Mouse (Mus musculus) frontal cortex, postnatal 36 days (tissue): ENCODE results near the gene Mccc1.

Experiments
- DNase-seq, 2 experiments: peaks; one replicate each; pipeline ENCODE4 v3.0.0; 2022; ENCODE audit warnings: low spot score in 2 of 2

Mccc1 gene

DNA sequence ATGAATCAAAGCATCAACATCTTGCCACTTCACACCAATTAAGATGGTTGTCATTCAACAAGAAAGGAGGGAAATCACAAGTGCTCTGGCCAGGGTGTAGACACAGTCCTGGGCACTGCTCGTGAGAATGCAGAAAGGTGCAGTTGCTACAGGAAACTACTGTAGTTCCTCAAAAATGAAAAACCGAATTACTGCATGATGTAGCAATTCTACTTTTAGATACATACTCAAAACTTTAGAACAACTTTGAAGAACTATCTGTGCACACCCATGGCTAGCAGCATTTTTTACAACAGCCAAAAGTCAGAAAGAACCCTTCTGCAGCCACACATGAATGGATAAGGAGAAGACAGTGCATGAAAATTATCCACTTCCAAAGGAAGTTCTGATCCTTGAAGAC, 34.0 kb downstream of the Mccc1 start:
- no peak for DNase-seq

DNA sequence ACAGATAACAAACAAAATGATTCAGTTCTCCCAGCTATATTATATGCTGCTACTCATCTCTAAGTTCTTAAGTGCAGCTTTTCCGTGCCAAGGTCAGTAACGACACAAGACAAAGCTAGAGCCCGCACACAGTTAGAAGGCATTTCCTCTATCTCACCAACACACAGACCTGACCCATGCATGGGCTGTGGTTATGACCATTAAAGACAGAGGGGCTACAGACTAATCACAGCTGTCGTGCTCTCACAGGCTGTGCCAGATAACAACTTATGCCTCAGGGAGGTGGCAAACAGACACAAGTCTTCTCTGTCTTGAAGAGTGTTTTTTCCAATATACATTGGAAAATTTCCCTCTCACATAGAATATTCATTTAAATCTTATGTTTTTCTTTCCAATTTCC, 35.5 kb downstream of the Mccc1 start:
- DNase-seq = no peak

DNA sequence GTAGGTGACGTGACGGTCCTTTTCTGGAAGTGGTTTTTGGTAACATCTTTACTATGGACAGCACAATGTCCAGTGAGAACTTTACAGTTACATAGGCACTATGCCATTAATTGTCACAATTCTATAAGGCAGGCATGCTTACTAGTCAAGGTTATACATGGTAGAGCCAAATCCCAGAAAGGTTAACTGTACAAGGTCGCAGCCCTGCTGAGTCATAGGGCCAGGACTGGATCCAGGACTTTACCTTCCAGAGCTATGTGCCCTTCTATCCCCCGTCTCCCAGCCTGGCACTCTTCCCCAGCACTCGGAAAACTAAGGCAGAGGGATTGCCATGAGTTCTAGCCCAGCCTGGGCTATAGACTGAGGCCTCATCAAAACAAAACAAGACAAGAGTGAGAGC, 36.6 kb downstream of the Mccc1 start:
- no peak for DNase-seq

DNA sequence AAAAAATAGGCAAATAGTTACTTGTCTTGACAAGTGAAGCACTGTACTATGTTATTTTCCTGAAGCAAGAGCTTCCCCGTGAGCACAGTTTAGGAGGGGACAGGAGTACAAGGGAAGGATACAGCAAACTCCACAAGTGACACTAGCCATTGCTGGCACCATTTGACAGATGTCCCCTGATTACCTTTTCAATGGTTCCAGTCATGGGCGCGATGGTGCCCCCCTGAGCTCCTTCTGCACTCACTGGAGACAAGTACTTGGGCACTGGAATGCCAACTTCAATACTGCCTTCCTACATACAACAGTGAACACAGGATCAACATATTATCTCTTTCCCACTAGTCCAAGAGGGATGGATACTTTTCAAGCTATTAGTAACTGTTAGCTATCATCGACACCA, 37.1 kb downstream of the Mccc1 start:
- no peak for DNase-seq

DNA sequence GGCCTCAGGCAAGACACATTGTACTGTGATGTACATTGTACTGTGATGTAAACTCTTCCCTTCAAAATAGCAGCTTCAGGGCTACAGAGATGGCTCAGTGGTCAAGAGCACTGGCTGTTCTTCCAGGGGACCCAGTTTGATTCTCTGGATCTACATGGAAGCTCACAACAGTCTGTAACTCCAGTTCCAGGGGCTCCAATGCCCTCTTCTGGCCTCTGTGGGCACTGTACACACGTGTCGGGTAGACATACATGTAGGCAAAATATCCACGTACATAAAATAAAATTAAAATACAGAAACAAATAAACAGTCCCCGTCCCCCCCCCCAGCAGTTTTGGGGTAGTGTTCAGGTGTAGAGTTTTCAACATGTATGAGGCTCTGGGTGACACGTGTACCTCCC, 37.5 kb downstream of the Mccc1 start:
- DNase-seq = no peak

DNA sequence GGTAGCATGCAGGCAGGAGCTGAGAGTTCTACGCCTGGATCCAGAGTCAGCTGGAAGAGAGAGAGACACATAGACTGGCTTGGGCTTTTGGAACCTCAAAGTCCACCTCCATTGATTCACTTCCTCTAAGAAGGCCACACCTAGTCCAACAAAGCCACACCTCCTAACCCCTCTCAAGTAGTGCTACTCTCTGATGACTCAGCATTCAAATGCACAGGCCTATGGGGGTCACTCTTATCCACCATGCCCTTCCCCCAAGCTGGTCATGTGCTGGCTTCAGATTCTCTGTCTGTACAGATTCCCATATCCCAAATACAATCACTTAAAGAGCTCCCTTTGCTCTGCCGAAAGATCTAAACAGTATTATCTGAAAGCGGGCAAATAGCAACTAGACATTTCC, 43.2 kb downstream of the Mccc1 start:
- DNase-seq = no peak

DNA sequence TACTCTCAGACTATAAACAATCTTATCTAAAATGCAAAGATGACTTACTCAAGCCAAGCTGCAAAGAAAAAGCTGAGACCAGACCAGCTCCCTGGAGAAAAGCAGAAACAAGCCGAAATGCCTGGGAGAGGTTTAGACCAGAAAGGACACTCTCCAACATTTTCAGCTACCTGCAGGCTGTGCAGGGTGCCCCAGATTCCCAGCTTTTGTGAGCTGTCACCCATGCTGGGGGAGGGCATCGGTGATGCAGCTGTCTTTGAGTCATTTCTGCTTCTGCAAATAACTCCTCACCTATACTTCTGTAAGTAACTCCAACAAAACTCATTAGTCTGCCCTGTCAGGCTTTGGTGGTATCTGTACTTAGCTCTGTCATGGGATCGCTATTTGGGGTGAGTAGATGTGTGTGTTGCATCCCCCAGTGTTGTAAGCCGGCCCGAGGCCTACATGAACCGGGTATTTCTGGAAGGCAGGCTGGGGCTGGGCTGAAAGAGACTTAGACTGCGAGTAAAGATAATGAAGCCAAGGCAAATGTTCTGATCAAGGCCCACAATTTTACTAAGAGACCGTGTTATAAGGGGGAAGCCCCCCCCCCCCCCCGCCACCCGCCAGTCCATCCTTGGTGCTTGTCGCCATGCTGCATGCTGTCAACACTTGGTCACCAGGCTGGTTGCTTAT, 45.4 kb downstream of the Mccc1 start:
- DNase-seq = peak in 1 of 2 experiments; percentile 20

DNA sequence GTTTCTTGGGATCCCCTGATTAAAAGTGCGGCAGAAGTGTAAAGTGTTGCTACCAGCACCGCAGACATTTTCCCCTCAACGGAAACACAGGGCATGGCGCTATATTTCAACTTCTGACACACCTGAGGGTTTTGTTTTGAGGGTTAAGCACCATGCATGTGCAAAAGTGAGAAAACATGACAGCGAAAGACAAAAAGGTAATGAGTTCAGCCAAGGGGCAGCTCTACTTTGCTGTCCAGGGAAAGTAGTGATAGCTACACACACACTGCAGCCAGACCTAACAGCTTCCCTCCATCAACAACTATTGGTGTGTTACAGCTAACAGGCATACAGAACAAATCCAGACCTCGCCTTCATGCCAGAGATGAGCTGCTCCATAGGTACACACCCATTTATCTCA, 46.7 kb downstream of the Mccc1 start:
- DNase-seq = no peak

DNA sequence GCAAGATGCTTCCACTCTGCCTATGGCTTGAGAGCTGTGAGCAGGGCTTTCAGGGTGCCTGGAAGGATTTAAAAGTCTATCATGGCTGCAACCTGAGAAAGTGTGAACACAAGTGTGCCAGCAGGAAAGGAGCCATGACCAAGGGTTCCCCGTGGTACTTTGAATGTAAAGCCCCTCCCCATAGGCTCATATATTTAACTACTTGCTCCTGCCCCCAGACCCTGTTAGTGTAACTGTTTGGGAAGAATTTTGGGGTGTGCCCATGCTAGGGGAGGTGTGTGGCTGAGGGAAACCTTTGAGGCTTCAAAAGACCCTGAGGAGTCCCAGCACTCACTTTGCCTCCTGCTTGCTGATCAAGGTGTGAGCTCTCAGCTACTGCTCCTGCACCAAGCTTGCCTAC, 47.3 kb downstream of the Mccc1 start:
- DNase-seq = no peak

DNA sequence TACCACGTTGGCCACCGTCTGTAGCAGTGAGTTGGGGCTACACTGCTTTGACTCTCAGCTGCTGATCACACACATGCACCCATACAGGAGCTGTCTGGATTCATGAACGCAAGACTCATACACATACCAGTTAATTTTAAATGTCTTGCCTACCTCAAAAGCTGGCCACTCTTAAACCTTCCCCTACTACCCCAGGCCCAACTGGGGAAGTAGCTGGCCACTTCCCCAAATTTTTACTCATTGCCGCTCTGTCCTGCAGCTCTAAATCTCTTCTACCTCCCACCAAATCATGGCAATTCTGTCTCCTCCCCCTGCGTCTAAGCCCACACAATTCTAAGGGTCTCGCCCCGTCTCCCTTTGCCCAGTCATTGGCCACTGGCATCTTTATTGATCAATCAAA, 52.3 kb downstream of the Mccc1 start:
- DNase-seq = no peak

DNA sequence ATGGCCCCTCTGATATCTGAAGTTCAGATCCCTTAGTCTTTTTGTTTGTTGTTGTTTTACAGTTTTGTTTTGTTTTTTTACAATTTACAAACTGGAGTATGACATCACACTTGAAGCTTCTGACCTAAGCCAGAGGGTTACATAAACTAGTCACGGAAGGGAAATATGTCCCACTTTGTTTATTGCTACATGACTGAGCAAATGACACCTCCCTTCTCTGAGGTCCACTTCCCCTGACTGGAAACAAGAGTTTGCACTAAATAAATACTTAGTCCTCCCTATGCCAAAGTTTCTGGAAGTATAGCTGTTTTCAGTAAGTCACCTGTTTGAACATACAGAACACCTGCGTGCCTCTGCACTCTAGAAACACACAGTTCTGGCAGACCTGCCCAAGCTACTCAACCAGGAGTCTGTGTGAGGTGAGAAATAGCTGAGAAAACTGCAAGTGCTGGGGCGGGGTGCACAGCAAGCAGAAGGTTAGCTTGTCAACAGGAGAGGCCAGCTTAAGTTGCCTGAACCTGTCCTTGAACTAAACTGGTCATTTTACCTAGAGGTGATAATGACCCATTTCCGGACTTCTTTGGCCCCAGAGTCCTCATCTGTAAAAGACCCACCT, 59.9 kb downstream of the Mccc1 start:
- no peak for DNase-seq

DNA sequence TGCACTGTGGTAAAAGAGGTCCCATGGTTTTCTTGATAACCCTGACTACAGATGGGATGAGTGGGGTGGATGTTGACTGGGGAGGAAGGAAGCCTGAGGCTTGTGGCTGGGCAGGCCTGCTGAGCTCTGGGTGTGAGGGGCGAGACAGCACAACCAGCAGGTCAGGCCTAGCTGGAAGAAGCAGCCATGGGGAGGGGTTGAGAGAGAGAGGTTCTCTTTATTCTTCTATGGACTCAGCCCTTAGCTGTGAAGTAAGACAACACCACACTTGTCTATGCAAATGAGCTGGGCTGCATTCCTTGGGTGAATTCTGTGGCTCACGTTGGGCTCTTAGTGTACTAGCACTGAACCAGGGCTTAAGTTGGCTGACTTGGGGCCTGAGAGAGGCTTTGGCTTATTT, 60.4 kb downstream of the Mccc1 start:
- DNase-seq = no peak

DNA sequence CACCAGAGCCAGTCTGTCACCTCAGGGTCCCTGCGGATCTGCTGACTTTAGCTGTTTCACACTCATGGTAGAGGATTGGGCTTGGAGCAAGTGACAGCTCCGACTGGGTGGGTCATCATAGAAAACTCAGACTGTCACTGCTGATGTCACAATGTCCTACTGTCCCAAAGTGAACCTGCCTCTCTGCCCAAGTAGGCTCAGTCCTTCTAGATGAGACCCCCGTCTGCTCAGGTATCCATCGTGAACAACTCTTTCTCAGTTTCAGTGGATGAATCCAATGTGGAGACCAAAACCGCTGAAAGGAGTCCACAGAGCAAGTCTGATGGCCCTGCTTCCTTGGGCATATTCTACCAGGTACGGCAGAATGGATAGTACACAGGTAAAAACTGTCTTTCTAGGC, 63.1 kb downstream of the Mccc1 start, which contains the start of gene Dcun1d1:
TSS of gene Dcun1d1 (minus strand) at position 101 of the 400 bp plus-strand sequence.
- no peak for DNase-seq

DNA sequence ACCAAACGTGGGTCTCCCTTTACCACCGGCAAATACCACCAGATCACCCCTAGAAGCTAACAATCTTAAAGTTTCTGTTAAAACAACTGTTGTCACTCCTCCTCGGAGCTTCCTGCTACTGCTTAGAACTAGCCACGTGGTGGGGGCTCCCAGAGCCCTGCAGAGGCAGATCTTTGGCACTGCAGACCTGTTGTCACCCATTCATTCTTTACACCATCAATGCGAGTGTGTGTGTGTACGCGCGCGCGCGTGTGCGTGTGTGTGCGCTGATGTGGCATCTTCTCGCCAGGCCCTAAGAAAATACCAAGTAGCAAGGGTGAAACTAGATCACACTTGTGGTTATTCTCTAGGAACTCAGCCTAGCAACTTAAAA, 67.1 kb downstream of the Mccc1 start:
- DNase-seq = peak in 1 of 2 experiments; percentile 25

DNA sequence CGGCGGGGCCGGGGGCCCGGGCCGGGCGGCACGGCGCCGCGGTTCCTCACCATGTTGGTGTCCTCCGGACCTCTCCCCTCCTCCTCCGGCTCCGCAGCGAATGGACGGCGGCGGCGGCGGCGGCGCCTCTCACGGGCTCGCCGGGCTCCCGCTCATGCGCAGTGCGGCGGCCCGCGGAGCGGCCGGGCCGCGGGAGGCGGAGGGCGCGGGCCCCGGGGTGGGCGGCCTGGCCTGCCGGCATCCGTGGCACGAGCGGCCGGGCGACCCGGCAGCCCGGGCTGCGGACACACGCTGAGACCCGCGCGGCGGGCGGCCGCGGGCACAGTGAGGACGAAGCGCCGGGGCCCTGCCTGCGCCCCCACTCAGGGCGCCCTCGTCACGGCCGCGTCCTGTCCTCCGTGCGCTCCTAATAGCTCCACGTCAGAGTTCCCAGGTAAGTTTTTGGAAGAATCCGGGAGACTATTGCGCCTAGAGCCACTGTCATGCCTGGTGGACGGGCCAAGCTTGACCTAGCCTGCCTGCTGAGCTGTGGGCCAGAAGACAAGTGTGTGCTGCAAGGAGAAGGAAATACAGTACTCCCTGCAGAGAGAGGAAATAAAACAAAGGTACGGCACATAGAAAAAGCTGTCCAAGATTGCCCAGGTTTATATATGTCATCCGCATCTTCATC, 67.6 kb downstream of the Mccc1 start:
- peak; percentile 71 to 75 for DNase-seq

DNA sequence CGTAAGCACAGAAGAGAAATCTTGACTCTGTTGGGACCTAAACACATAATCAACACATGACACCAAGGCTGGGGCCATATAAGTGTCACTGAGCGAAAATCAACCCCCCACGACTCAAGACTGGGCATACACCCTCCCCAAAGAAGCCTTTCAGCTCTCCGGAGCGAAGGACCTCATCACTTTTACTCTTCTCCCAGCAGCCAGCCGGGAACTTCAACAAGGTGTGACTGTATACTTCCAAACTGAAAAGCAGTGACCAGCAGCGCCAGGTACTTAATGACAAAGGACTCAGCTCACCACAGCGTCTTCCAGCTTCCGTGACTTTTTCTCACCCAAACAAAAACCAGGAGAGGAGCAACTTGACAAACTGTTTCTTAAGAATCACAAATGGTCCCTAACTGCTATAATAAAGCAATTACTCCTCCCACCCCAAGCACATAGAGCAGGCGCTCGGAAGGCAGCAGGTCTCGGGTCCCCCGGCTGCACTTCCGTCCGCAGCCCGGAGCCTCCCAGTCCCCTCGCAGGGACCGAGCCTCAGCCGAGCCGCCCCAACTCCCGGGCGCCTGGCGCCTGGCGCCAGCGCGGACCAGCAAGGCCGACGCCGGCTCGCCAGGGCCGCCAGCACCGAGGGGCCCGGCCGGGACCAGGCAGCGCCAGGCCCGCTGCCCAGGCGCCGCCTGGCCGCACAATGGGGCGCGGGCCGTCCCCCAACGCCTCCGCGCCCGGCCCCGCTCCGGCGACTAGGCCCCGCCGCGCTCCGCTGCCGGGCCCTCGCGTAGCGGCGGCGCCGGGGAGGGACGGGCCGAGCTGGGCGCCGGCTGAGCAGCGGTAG, 68.4 kb downstream of the Mccc1 start:
- peak; percentile 23 to 39 for DNase-seq

DNA sequence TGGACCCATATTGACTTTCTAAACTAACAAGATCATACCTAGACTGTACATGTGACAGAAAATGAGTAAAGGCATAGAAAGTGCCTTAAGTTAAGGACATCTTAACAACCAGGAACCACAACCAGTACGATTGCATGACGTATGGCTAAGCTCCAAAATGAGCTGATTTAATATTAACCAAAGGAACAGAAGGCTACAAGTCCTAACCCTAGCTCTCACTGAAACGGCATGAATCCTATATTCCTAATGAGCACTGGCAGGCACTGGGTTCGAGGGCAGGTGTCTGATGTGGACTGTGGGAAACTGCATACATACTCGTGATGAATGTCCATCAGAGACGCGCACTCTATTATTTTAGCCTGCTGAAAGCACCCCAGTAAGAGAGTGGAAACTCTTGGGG, 69.1 kb downstream of the Mccc1 start:
- DNase-seq = no peak

DNA sequence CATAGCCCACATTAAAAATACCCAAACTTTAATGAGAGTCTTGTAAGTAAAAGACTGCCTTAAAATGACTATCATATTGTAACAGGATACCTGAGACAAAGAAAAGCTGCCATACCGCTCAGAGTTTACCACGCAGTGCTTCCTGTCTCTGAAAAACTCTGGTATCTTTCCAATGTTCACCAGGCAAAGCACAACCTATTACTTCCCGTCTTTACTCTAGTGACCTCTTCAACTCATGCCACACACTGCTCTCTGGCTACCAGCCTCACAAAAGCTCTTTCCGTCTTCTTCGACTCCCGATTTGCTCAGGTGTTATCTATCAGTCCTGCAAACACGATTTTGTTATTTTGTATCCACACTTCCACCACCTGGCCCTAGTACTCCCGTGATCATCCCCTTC, 70.6 kb downstream of the Mccc1 start:
- no peak for DNase-seq

DNA sequence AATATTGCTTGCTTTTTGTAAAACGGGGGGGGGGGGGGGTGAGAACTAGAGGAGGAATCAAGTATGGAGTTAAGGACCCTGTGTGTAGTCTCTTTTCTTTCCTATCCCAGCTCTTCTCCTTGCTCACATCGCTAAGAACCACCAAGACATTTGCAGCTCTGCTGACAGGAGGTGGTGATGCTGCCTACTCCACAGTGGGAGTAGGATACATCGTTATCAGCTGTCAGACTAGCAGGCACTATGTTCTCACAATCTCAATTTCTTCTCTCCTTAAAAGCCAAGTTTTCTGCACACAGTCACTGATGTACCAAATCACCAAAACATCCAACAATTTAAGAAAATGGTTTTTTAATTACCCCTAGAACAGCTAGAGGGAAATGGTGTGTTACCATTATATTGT, 71.1 kb downstream of the Mccc1 start:
- peak in 1 of 2 experiments; percentile 31 for DNase-seq

DNA sequence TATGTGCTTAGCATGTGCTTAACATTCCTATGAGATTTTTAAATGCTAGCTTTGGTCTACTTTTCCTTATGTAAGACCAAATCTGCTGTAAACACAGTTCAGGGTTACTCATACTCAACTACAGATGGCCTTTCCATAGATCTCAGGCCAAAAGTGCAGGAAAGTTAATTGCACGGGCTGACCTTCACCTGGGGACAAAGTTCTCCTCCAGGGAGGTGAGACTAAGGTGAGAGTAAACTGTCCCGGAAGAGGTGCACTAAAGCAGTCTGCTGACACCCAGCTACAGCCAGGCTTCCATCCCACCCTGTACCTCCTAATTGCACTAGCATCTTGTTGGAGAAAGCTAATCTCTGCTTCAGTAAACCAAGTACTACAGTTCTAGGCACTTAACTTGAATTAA, 74.6 kb downstream of the Mccc1 start:
- DNase-seq = no peak

DNA sequence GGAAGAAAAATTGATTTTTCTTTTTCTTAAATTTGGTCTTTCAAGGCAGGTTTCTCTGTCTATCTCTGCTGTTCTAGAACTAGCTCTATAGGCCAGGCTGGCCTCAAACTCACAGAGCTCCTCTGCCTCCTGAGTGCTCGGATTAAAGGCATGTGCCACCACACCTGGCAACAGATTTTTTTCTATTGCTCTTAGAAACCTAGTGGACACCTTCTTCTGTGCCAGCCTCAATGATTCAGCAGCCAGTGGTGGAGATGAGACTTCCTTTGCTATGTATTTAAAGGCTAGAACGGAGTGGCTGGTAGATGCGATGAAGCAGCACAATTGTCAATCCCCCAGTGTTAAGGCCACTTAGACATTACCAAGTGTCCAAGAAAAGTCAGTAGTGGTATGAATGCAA, 76.5 kb downstream of the Mccc1 start:
- DNase-seq = no peak

DNA sequence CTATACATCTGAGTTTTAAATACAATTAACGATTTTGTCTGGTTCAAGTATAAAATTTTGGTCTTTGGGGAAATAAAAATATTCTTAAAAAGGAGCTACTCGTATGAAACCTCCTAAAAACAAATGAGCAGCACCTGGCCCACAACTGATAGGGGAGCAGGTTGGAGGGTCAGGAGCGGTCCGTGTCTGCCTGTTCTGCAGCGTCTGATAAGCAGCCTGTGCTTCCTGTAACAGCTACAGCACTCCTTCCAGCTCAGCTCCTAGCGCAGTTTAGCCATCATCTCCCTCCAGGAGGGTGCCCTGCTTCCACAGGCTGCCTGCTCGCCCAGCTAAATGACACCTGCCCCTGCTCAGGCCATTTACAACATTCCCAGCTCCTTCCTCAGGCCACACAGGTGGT, 77.0 kb downstream of the Mccc1 start:
- DNase-seq = no peak
